Mouse (Mus musculus): ENCODE measurements at regions not wholly inside any gene's neighbourhood (a gene's known extent, or its start where the extent isn't known, plus 50 kb on each side); places are given as distances from the start of the nearest gene placed in this dataset.

DNA sequence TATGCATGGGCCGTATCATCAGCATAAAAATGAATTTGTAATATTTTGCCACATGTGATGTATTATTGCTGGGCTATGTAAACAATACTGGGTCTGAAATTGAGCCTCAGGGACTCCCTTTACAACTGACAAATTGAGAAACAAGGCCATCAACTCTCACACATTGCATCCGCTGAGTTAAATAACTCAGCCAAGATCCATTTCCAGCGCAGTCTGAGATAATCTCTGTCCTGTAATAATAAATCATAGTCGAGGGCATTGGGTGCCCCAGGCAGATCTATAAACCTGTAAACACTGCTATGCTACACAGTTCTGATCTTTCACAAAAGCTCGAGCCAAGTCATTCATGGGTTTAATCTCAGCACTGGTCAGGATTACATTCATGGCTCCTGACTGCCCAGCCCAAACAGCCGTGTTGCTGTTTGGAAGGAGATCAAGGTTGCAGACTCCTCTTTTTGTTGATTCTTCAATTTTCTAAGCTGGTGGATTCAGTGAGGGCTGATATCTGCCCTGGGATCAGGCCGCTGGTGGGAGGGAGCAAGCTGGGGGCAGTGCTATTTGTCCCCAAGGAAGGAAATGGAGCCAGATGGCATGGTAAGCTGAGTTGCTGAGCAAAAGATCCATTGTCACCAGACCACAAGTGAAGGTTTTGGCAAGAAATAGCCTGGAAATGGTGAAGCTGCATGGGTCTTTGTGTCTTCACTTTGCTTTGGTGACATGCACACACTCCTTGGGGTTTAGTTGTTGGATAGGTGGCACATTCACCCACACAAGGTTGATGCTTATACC, 160.0 kb upstream of the Bmper start:
- DNase-seq (ENCODE audit: inconsistent age in 2 of 2, low spot score in 1 of 2): peak; percentile 18 to 75

DNA sequence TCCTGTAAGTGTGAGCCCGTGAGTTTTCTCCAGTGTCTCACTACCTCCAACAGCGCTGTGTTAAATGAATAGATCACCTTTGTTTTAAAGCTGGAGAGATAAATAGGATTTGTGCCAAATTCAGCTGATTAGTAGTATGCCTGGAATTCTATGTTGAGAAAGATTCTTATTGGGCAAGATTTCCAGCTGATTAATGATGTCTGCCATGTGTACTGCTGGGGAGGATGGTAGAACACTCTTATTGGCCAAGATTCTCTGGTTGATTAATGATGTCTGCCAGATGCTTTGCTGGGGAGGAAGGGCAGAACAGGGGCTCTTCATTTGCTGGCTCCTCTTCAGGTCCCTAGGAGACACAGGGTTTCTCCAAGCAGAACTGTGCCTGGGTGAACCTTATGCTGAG, 158.9 kb upstream of the Bmper start:
- peak in 1 of 2 experiments; percentile 76 for DNase-seq (ENCODE audit: inconsistent age in 2 of 2, low spot score in 1 of 2)

DNA sequence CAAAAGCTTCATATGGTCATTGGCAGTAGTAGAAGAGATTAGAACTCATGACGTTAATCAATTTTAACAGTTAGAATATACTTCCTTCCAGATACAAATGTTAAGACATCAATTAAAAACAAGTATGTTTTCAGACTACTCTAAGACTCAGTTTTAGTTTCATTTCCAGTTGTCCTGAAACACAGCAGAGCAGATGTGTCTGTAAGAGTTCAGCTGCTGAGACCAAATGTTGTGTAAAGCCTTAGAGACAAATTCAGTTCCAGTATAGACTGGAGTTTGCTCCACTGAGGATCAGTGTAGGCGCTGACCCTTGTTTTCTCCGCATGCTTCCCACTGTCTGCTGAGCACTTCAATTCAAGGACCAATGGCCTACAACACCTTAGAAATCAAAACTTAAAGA, 158.1 kb upstream of the Bmper start:
- DNase-seq (ENCODE audit: inconsistent age in 2 of 2, low spot score in 1 of 2): no peak

DNA sequence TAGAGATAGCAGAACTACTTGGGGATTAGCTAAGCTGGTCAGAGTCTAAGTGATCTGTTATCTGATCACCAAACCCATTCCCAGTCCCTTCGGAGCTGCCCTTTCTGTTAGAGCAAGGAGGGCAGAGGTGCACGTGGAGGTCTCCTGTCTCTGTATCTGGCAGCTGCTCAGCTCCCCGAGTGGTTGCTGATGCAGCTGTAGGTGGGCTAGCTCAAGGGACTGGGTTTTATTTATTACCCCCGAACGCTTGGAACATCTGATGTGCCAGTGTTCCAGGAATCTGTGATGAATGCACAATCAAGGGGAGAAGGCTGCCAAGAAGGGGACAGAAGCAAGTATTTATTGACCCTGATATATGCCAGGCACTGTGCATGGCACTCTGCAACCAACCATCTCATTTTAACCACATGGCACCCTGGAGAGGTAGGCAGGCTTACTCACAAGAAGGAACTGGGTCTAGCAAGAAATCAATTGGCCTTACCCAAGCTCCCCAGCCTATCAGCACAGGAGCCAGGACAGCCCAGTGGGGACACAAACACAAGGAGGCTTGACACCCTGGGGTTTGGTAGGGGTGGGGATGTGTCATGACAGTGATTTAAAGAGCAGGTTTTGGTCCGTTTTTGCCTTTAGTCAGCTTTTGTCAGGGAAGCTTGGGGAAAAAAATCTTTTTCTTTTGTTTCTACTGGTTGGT, 154.6 kb upstream of the Bmper start:
- no peak for DNase-seq (ENCODE audit: inconsistent age in 2 of 2, low spot score in 1 of 2)

DNA sequence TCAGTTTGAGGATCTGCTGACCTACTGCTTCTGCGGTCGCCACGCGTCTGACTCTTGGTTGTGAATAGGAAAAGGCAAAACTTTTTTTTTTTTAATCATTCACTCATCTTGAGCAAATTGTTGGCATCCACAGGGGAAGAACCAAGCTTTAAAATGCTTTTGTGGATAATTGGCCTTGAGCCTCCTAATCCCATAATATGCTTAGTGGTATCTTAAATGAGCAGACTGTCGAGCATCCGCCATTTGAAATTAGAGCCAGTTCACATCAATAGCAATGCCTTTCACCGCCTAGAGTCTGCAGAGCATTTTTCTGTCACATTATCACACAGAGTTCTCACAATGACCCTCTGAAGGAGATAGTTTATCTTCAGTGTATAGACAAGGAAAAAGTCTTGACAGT, 153.7 kb upstream of the Bmper start:
- DNase-seq (ENCODE audit: inconsistent age in 2 of 2, low spot score in 1 of 2): no peak

DNA sequence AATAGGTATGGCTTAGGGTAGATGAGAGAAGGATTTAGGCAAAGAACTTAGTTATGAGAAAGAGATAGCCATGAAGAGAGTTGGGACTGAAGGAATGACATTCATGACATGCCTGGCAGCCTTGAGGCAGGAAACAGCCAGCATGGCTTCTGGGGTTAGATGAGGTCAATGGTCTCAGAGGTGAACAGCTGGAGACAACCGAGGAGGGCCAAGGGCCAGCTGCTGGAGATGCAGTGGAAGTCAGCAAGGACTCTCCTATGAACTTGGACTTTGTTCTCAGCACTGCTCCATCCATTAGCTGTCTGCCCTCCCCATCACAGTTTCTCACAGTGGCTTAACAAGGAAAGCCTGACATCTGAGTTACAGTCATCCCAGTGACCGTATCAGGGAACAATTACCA, 151.9 kb upstream of the Bmper start:
- no peak for DNase-seq (ENCODE audit: inconsistent age in 2 of 2, low spot score in 1 of 2)

DNA sequence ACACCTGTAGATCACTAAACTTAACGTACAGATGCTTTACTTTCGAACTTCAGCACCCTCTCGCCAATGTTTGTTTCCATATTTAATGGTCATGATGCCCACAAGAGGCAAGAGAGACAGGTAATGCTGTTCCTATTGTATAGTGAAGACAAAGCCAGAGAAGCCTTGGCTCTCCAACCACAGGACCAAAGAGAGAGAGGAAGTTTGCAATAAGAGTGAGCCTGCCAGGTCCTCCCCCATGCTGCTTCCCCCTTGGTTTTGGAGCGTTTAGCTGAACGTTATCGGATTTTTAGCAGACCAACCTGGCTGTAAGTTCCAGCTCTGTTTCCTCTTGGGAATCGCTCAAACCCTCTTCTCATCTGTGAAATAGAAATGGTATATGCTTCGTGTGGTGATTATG, 150.1 kb upstream of the Bmper start:
- DNase-seq (ENCODE audit: inconsistent age in 2 of 2, low spot score in 1 of 2): no peak

DNA sequence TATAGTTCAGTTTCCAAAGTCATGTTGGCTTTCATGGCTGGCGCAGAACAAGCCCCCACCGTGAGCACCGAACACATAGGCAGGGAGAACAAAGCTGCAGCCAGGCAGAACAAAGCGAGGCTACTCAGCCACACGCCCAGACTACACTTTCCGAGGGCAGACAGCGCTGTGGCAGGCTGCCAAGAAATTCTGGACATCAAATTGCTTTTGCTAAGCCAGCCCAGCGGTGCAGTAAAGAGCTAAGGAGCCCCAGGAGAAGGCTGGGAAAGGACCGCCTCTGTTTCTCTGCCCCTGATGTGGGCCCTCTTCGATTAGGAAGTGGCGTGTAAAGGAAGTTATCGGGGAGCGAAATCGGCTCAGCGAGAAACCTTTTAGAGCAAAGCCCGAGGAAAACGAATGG, 139.3 kb upstream of the Bmper start:
- DNase-seq (ENCODE audit: inconsistent age in 2 of 2, low spot score in 1 of 2): peak; percentile 84 to 94

DNA sequence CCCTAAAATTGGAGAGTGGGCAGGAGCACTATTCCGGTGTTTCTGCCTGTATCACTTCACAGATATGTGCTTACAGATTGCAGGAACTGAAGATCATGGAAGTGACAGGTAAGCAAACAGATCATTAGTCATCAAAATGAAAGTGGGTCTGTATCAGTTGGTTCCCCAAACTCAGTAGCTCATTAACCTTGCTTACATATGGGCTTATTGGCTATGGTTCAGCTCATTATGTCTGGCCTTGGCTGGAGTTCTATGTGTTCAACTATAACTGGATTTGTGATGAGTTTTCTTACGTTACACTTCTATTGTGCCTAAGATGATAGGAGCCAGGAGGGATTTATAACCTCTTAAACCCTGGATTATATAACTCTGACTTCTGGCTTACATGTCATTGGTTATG, 133.5 kb upstream of the Bmper start:
- peak in 1 of 2 experiments; percentile 12 for DNase-seq (ENCODE audit: inconsistent age in 2 of 2, low spot score in 1 of 2)

DNA sequence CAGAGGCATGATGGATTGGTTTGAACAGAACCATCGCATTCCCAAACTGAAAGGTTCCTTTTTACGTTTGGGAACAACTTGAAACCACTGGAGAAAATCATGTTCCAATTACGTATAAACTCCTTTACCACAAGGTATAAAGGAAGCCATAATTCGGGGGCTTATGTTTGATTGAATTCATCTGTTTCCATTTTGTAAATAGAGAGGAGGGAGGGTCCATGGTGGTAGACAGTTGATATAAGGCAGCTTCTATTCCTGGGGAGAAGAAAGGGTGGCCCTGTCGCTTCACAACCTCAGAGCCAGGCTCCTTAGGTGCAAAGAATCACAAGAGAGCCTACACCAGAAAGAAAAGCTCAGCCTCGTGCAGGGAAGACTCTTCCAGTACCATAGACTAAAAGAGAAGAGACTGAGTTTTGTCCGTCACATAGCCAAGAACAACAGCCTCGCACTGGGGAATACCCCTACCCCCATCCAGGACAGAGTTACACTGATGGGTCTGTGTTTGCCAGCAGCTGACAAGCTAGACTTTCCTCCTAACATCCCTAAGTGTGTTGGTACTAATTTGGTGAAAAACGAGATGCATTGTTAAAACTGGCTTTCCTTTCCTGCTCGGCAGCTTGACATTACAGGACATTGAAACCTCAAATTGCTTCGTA, 125.6 kb upstream of the Bmper start:
- DNase-seq (ENCODE audit: inconsistent age in 2 of 2, low spot score in 1 of 2): no peak

DNA sequence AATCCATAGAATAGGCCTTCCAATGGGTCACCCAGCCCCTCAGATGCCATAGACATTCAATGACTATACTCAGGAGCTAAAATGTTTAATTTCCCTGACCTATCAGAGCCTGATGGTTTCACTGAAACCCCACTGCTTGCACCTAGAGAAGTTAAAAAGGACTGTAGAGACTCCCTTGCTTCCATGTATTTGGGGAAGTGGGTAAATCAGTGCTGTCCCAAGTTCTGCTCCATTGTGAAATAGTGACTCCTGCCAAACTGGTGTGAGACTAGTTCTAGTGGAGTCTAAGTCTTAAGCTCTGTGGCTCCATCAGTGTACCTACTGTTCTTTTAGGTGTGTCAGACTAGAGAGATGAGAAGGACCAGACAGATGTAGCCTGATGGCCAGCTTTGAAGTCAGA, 121.3 kb upstream of the Bmper start:
- DNase-seq (ENCODE audit: inconsistent age in 2 of 2, low spot score in 1 of 2): no peak

DNA sequence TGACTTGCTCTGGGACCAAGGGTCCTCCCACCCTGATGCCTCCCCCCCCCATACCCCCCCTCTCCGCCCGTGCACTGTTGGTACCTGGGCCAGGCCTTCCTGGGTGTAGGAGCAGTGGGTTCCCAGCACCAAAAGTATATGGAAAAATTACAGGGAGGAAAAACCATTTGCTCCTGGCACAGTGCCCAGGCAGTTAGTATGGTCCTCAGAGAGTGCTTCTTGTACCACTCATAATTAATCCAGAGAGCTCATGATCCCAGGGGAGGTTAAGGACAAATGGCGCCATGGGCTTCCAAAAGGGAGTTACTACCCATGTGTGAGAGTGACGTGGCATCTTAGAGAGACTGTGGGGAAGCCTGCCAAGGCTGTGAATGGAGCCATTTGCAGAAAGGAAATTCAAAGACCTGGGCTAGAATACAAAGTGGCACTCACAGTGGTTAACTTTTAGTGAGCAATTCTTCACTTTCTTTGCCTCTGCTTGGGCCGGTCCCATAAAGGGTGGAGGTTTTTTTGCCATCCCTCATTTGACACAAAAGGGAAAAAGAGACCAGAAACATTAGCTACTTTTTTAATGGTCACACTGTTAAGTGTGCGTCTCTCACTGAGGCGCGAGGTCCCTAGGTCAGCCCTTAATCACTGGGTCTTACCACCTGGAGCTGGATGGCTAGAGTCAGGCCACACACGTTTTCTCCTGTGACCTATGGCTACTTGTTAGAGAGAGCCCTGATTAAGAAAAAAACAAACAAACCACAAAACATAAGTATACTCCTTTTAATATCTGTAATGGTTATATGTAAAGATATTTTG, 120.7 kb upstream of the Bmper start:
- DNase-seq (ENCODE audit: inconsistent age in 2 of 2, low spot score in 1 of 2): peak; percentile 14 to 30

DNA sequence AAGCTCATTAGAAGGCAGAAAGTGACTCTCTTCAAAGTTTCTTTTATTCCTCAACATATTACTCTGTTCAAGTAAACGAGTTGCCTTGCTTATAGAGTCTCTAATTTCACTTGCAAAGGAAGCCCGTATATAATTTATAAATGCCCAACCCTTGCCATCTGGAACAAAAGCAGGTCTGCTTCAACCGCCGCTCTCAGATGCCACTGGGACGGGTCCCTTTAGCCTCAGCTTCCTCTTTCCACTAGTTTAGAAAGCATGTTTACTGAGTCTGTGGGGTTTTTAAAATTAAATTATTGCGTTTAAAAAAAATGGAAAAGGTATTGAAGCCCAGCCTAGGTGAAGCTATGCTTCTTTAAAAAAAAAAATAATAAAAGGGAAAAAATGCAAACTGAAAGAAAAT, 111.4 kb upstream of the Bmper start:
- no peak for DNase-seq (ENCODE audit: inconsistent age in 2 of 2, low spot score in 1 of 2)

DNA sequence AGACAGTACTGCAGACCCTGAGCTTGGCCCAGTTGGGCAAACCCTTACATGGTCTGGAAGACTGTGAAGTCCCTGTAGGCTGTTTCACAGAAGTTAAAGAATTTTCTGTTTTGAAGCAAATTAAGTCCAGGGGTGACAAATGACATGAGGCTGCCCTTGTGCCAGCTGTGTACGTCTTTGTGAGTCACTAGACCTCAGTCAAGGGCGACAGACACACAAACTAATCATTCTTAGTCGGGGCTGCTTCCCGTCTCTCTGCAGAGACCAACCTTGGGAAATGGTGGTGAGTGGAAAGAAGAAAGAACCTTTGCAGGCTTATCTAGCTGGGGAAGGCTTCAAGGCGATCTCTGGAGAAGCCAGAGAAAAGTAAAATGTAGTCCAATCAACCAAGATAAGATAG, 107.8 kb upstream of the Bmper start:
- DNase-seq (ENCODE audit: inconsistent age in 2 of 2, low spot score in 1 of 2): peak; percentile 87 to 92

DNA sequence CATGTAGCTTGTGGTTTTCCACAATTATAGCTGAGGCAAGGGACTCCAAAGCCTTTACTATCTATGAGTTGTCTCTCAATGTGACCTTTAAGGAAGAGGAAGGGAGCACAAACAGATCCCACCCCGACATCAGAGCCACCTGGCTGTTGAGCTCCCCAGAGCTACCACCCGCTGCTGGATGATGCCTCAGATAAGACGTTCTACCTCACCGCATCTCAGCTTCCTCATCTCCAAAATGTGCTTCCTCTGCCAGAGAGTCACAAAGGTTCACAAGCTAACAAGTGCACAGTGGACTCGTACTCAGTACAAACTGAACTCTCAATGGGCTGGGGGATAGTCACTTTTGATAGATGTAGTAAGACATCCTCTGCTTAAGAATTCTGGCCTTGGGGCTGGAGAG, 107.3 kb upstream of the Bmper start:
- no peak for DNase-seq (ENCODE audit: inconsistent age in 2 of 2, low spot score in 1 of 2)

DNA sequence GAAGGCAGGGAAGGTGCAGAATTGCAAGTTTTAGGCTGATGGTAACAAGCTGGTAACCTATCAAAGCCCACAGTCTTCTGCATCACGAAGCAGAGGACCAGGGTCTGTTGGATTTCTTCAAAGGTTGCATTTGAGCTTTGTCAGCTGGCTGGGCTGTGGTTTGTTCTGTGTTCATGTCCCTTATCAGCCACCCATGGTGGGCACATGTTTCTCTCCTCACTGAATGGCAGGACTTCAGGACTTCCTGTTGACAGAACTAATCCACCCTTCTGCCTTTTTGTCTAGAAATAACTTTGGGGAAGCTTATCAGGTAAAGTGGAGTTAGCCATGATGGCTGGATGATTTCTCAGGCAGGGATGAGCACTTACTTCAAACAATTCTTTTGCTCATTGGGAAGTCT, 106.6 kb upstream of the Bmper start:
- no peak for DNase-seq (ENCODE audit: inconsistent age in 2 of 2, low spot score in 1 of 2)

DNA sequence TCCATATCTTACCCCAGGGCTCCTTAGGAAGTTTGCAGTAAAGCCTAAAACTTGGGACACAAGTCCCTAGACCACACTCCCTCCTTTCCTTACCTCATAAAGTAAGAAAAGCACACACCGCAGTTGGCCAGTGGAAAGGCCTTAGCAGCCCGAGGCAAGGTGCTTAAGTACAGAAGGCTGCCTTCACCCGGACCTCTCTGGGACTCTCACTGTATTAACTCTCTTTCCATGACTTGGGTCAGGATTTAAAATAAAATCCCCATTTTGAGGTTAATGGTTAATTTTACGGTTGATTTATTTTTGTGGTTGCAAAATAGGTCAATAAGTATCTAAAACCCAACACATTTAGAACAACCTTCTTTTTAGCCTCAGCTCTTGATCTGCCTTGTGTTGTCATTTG, 103.1 kb upstream of the Bmper start:
- peak in 1 of 2 experiments; percentile 18 for DNase-seq (ENCODE audit: inconsistent age in 2 of 2, low spot score in 1 of 2)

DNA sequence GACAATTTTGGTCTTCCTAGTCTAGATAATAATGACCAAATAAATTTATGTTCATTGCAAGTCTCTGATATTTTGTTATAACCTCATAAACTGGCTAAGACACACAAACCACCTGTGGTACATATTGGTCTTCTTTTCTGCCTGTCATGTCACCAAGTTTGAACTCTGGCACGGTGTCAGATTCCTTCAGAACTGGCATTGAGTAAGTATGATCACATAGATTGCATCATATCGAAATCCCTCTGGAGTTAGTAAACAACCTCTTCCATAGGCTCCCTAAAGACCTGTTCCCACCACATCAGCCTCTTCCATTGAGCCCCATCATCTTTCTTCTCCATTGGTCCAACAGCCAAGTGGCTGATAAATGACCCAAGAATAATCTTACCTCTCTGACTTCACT, 102.1 kb upstream of the Bmper start:
- peak in 1 of 2 experiments; percentile 79 for DNase-seq (ENCODE audit: inconsistent age in 2 of 2, low spot score in 1 of 2)

DNA sequence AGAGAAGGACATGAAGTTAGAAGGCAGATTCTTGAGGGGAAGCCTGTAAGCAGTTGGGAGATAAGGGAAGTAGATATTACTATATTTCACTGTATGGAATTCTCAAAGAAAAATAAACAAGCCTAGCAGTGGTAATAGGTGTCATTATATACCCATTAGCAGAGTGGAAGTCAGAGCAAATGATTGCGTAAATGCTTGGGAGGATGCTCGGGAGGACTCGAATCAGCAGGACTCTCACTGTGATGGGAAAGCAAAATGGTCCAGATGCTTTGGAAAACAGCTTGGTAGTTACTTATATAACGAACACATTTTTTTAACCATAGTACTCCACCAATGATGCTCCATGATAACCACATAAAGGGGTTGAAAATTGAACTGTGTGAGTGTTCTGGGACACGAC, 100.4 kb upstream of the Bmper start:
- DNase-seq (ENCODE audit: inconsistent age in 2 of 2, low spot score in 1 of 2): peak in 1 of 2 experiments; percentile 11

DNA sequence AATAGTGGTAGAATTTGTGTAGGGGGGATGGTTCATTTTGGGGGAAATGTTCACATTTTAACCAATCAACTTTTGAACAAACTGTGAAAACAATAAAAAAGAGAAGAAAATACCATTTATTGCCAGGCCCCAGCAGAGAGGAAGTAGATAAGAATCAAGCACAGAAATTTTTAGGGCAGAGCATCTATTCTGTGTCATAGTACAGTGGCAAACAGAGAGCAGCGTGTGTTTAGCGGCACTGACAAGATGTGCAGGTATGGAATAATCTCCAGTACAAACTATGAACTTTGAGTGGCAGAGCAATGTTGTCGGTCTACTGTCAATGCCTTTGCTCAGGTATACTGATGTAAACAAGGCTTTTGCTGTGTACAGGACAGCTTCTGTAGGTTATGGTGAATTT, 99.4 kb upstream of the Bmper start:
- no peak for DNase-seq (ENCODE audit: inconsistent age in 2 of 2, low spot score in 1 of 2)
